Mouse (Mus musculus) hindbrain, postnatal 0 days (tissue): ENCODE results near the gene Cipc. TPM values are rescaled to one million over a fixed set of nuclear protein-coding genes. Genes with fewer than 3 reads are reported as not detected.

Source experiments
- ATAC-seq: fragments of 200-750 bp; cut with Nextera tagmentation; 2 replicates; pipeline ENCODE4 v1.8.0; 2017; ENCODE audit warnings: mild to moderate bottlenecking, moderate TSS enrichment, moderate library complexity
- DNase-seq: peaks from one replicate; pipeline ENCODE4 v3.0.0-alpha.2; 2015; ENCODE audit warnings: low spot score
- H3K27ac ChIP-seq: fragments of 300-500 bp; sonication (generic); 2 replicates; pipeline ENCODE4 v1.5.1; 2014; ENCODE audit warnings: mild to moderate bottlenecking
- H3K27me3 ChIP-seq: fragments of 300-500 bp; sonication (generic); 2 replicates; pipeline ENCODE4 v1.6.1; 2014; ENCODE audit warnings: low read length, mixed read lengths; ENCODE audit not compliant: insufficient read depth
- H3K36me3 ChIP-seq: fragments of 300-500 bp; sonication (generic); 2 replicates; pipeline ENCODE4 v1.6.1; 2014; ENCODE audit warnings: low read length, mixed read lengths; ENCODE audit not compliant: insufficient read depth
- H3K4me1 ChIP-seq: fragments of 300-500 bp; sonication (generic); 2 replicates; pipeline ENCODE4 v1.6.1; 2014; ENCODE audit warnings: antibody characterized with exemption, low read length, mixed read lengths; ENCODE audit not compliant: insufficient read depth
- H3K4me2 ChIP-seq: fragments of 300-500 bp; sonication (generic); 2 replicates; pipeline ENCODE4 v1.6.1; 2014; ENCODE audit warnings: low read depth, mild to moderate bottlenecking, low read length, moderate library complexity, mixed read lengths
- H3K4me3 ChIP-seq: fragments of 300-500 bp; sonication (generic); 2 replicates; pipeline ENCODE4 v1.5.1; 2014; ENCODE audit warnings: low read length
- H3K9ac ChIP-seq: fragments of 300-500 bp; sonication (generic); replicated peaks from 2 replicates; pipeline ENCODE4 v1.6.1; 2014; ENCODE audit warnings: mild to moderate bottlenecking, low read length, moderate library complexity, mixed read lengths
- H3K9me3 ChIP-seq: fragments of 300-500 bp; sonication (generic); 2 replicates; pipeline ENCODE4 v1.6.1; 2016; ENCODE audit warnings: low read length, mixed read lengths
- CTCF ChIP-seq: IDR thresholded peaks from 2 replicates; pipeline ENCODE4 v1.5.1; 2016; ENCODE audit warnings: antibody characterized with exemption, control low read depth, low read depth
- whole genome bisulfite sequencing: fragments of 180-500 bp; shearing (Covaris S2); extraction: QIAGEN DNeasy Blood & Tissue Kit; methylation state at CpG from one replicate; pipeline ENCODE4 v1.1.7; 2014; 5-methylcytosine and 5-hydroxymethylcytosine counted together
- polyA plus RNA-seq: library from polyadenylated mRNA; unstranded; fragments of >200 nt; fragmentation: Nextera tagmentation; extraction: Ambion mirVana; gene quantifications from 2 replicates; pipeline ENCODE4 v1.2.1, GENCODE M21; 2015
- total RNA-seq: library from RNA; depleted of rRNA; stranded (reverse); fragments of >200 nt; gene quantifications from 2 replicates; pipeline ENCODE4 v1.2.3, GENCODE M21; 2014

Gene Cipc
- total and polyA plus RNA-seq, 2 experiments from 2014 or later, result 27.6 to 55.6 TPM

- Histone ChIP-seq H3K27me3 (0 out of 2 replicates have a peak, but pooled peaks cover 10% of the 10 kb centered on the region), H3K4me1 (peaks cover 14% of the 10 kb centered on the region; the same call in 1 of the 2 replicates), H3K9me3 (no peaks in the 10 kb centered on the region), H3K36me3 (no peaks in the 10 kb centered on the region), H3K27ac (no peak overlapping the region), H3K9ac (no peak overlapping the region), H3K4me3 (no peak overlapping the region), H3K4me2 (no peak overlapping the region)
- ATAC-seq (no peak), DNase-seq (no peak)
- TF ChIP-seq CTCF, result no peak
- WGBS, result 52% methylated on average over 4 of the region's 4 CpGs
These were observed 39.7 kb downstream of the Cipc start for GRCm38 (mm10) chr12:86986562-86986961.

- ATAC-seq, result no peak
- no peak for TF ChIP-seq CTCF
- no peak for DNase-seq
- no peaks in the 10 kb centered on the region for H3K36me3 ChIP-seq
- H3K4me2 ChIP-seq, result no peak overlapping the region
- H3K27me3 ChIP-seq, result 0 out of 2 replicates have a peak, but pooled peaks cover 10% of the 10 kb centered on the region
- H3K27ac ChIP-seq, result no peak overlapping the region
- H3K4me3 ChIP-seq, result no peak overlapping the region
- no peaks in the 10 kb centered on the region for H3K9me3 ChIP-seq
- H3K4me1 ChIP-seq, result peaks cover 14% of the 10 kb centered on the region; the same call in 1 of the 2 replicates
- H3K9ac ChIP-seq, result no peak overlapping the region
- WGBS, result 52% methylated on average over 16 of the region's 16 CpGs
These were observed 41.4 kb downstream of the Cipc start for GRCm38 (mm10) chr12:86988227-86988626.

- Histone ChIP-seq H3K27me3 (0 out of 2 replicates have a peak, but pooled peaks cover 10% of the 10 kb centered on the region), H3K9ac (peak overlapping the region; percentile 78; the same call in 1 of the 2 replicates), H3K4me2 (peak overlapping the region; percentile 78), H3K27ac (0 out of 2 replicates have a peak overlapping the region, but pooled peaks have one; percentile 69), H3K9me3 (no peaks in the 10 kb centered on the region), H3K36me3 (no peaks in the 10 kb centered on the region), H3K4me3 (peak overlapping the region; percentile 64), H3K4me1 (0 out of 2 replicates have a peak, but pooled peaks cover 6% of the 10 kb centered on the region)
- ATAC-seq, result peak; percentile 31; the same call in 1 of the 2 replicates
- no peak for TF ChIP-seq CTCF
- DNase-seq, result no peak
- 2% methylated on average over 15 of the region's 15 CpGs for WGBS
These were observed 42.5 kb downstream of the Cipc start for GRCm38 (mm10) chr12:86989378-86989777.

GRCm38 (mm10) chr12:86989890-86990754 is 43.3 kb downstream of the Cipc start, which contains the start of gene Zdhhc22:
Gene Zdhhc22, minus strand, starts transcription at chr12:86990430.
- H3K9ac ChIP-seq, result peak within 1 kb of the TSS; percentile 78
- 1% methylated on average over 49 of the region's 68 CpGs for WGBS
- no peaks in the 10 kb centered on the region for H3K9me3 ChIP-seq
- TF ChIP-seq CTCF, result peak; percentile 61
- 0 out of 2 replicates have a peak, but pooled peaks cover 6% of the 10 kb centered on the region for H3K4me1 ChIP-seq
- peak within 1 kb of the TSS; percentile 64 for H3K4me3 ChIP-seq
- DNase-seq (peak; percentile 81), ATAC-seq (peak; percentile 77)
- no peaks in the 10 kb centered on the region for H3K36me3 ChIP-seq
- peak within 1 kb of the TSS; percentile 69 for H3K27ac ChIP-seq
- 0 out of 2 replicates have a peak, but pooled peaks cover 10% of the 10 kb centered on the region for H3K27me3 ChIP-seq
- peak within 1 kb of the TSS; percentile 78 for H3K4me2 ChIP-seq

DNA sequence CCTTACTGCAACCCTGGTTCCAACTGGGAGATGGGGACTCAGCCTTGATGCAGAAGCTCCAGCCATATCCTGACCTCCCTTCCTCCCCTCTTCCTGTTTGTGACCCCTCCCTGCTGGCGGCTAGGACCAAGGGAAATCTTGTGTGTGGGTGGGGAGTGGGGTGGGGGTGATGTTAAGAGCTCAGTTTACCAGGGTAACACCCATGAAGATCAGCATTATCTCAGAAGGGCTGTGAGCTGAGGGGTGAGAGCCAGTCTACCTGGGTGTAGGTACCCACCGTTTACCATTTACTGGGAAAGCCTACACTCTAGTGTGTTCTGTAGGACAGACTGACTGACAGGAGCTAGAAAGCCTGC is 43.9 kb downstream of the Cipc start:
- no peak for DNase-seq
- Histone ChIP-seq H3K4me1 (0 out of 2 replicates have a peak, but pooled peaks cover 6% of the 10 kb centered on the region), H3K9ac (peak overlapping the region; percentile 78; the same call in 1 of the 2 replicates), H3K9me3 (no peaks in the 10 kb centered on the region), H3K36me3 (no peaks in the 10 kb centered on the region), H3K27ac (peak overlapping the region; percentile 16; the same call in 1 of the 2 replicates), H3K4me2 (peak overlapping the region; percentile 78), H3K27me3 (0 out of 2 replicates have a peak, but pooled peaks cover 10% of the 10 kb centered on the region), H3K4me3 (peak overlapping the region; percentile 64)
- 51% methylated on average over 2 of the region's 2 CpGs for WGBS
- peak; percentile 13; the same call in 1 of the 2 replicates for ATAC-seq
- no peak for TF ChIP-seq CTCF

DNA sequence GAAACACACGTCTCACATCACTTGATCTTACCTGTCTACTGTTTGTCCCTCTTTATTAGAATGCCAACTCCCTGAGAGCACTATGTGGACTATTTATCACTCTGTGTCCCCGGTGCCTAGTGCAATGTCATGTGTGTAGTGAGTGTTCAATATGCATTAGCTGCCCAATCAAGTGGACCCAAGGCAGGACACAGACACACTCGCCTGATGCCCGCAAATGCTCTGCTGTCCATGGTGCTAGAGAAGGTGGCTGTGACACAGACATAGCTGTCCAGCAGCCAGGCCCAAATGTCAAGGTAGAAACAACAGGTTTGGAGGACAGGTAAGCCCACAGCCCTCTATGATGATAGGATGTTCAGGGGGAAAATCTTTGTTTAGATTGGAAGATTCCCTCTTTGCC is 47.3 kb downstream of the Cipc start:
- ATAC-seq, result no peak

More for the DNA sequence above, 47.3 kb downstream of the Cipc start:
- 41% methylated on average over 4 of the region's 4 CpGs for WGBS
- Histone ChIP-seq H3K4me3 (no peak overlapping the region), H3K9ac (no peak overlapping the region), H3K27me3 (no peaks in the 10 kb centered on the region), H3K4me1 (0 out of 2 replicates have a peak, but pooled peaks cover 4% of the 10 kb centered on the region), H3K36me3 (no peaks in the 10 kb centered on the region), H3K9me3 (no peaks in the 10 kb centered on the region), H3K4me2 (no peak overlapping the region), H3K27ac (no peak overlapping the region)
- DNase-seq, result no peak
- TF ChIP-seq CTCF, result no peak
